Mouse (Mus musculus) adrenal gland, postnatal 36 days (tissue): Measurements from ENCODE around the gene Gm20449. TPM values are rescaled to one million over a fixed set of nuclear protein-coding genes. Genes with fewer than 3 reads are reported as not detected.
"Not testable (repeated sequence)": the region's sequence is repeated elsewhere in the genome, so short reads cannot be mapped to it uniquely, and the experiment has no call there.

Source experiments
- DNase-seq, 2 experiments: peaks; one replicate each; pipeline ENCODE4 v3.0.0; 2021; ENCODE audit warnings: mixed read lengths in 1 of 2
- long read RNA-seq, 2 experiments: library from polyadenylated mRNA; stranded (forward); transcript quantifications; one replicate each; pipeline ENCODE4 v2.0.0; 2021; ENCODE audit warnings: borderline sequencing depth in 2 of 2
- total RNA-seq, 2 experiments: library from RNA; stranded (reverse); gene quantifications; 2 replicates each; pipeline ENCODE4 v1.2.3; 2021

The Gm20449 gene
- not detected for total RNA-seq
- long read RNA-seq, experiment 1, result 0 reads
- long read RNA-seq, experiment 2, result 0 reads

- DNase-seq, result peak; percentile 98 to 99
Observed at GRCm38 (mm10) chr7:41499389-41500049, at the start of gene Gm20449, which contains the start of gene AW146154. Gm20449 (minus strand) TSS chr7:41499417. AW146154 (minus strand) TSS chr7:41499890.

- DNase-seq, result no peak
Observed at GRCm38 (mm10) chr7:41512672-41513071, 13.5 kb upstream of the Gm20449 start.

GRCm38 (mm10) chr7:41512207-41512606 is 13.0 kb upstream of the Gm20449 start:
- no peak for DNase-seq

- DNase-seq, result no peak
Observed at GRCm38 (mm10) chr7:41502402-41502801, 3.2 kb upstream of the Gm20449 start.

- DNase-seq, result peak; percentile 63 to 77
Observed at GRCm38 (mm10) chr7:41500151-41500934, 1.1 kb upstream of the Gm20449 start.

GRCm38 (mm10) chr7:41499018-41499388 is 214 bp downstream of the Gm20449 start:
- not testable (repeated sequence) for DNase-seq

GRCm38 (mm10) chr7:41498464-41498863 is 753 bp downstream of the Gm20449 start:
- DNase-seq, result peak in 1 of 2 experiments; percentile 16

- DNase-seq, result no peak
Observed at GRCm38 (mm10) chr7:41497871-41498270, 1.3 kb downstream of the Gm20449 start.

GRCm38 (mm10) chr7:41451864-41452263 is 47.4 kb downstream of the Gm20449 start:
- DNase-seq, result no peak

- DNase-seq, result not testable (repeated sequence)
Observed at GRCm38 (mm10) chr7:41448596-41448995, 50.6 kb downstream of the Gm20449 start, which contains the start of gene Vmn2r57. Vmn2r57 (minus strand) TSS chr7:41448696.

GRCm38 (mm10) chr7:41394130-41394529 is 105.1 kb downstream of the Gm20449 start:
- DNase-seq, result no peak

- DNase-seq, result peak; percentile 85 to 90
Observed at GRCm38 (mm10) chr7:41393048-41393971, 105.9 kb downstream of the Gm20449 start, which contains the start of gene AI987944. AI987944 (minus strand) TSS chr7:41393379.

Other genes with a start within 250 kb of the Gm20449 start
- gene AI987944, start 106.0 kb downstream of the Gm20449 start, total RNA-seq, result 10 to 100 TPM; 10.8 to 13.1 TPM
- under 1 TPM; 0.30 to 0.40 TPM for gene Vmn2r57, start 50.7 kb downstream of the Gm20449 start, total RNA-seq
- 10 to 100 TPM in 1 of 2 experiments, 1 to 10 TPM in 1; 6.8 to 10.3 TPM for gene AW146154, start 473 bp upstream of the Gm20449 start, total RNA-seq
- gene Gm6871, start 74.2 kb upstream of the Gm20449 start, total RNA-seq, result under 1 TPM in 1 of 2 experiments, not detected in 1; 0.26 TPM
- gene 2610021A01Rik, start 99.8 kb upstream of the Gm20449 start, total RNA-seq, result 10 to 100 TPM; 13.8 to 14.2 TPM
- gene Zfp788, start 133.8 kb upstream of the Gm20449 start, total RNA-seq, result 10 to 100 TPM; 11.1 to 13.6 TPM